Mouse (Mus musculus) adrenal gland, adult (tissue): ENCODE measurements around the gene Tas2r144.

ENCODE experiments used
- DNase-seq, 2 experiments: peaks; one replicate each; pipeline ENCODE4 v3.0.0; 2022 to 2023; ENCODE audit warnings: low spot score in 1 of 2; ENCODE audit not compliant: inconsistent age in 2 of 2

Tas2r144 gene

GRCm38 (mm10) chr6:42264626-42265312 lies 49.6 kb downstream of the Tas2r144 start, which contains the start of gene Casp2:
Gene Casp2 (plus strand): TSS chr6:42264985.
- peak; percentile 99 for DNase-seq
